Mouse (Mus musculus) neural tube, embryonic 13.5 days (tissue): ENCODE data around the gene Acp6. TPM values are rescaled to one million over a fixed set of nuclear protein-coding genes. Genes with fewer than 3 reads are reported as not detected.
"Not testable (repeated sequence)": the region's sequence is repeated elsewhere in the genome, so short reads cannot be mapped to it uniquely, and the experiment has no call there.

Experiments
- ATAC-seq: fragments of 200-750 bp; cut with Nextera tagmentation; 2 replicates; pipeline ENCODE4 v1.8.0; 2017; ENCODE audit warnings: low read depth, mild to moderate bottlenecking, moderate TSS enrichment, moderate library complexity
- H3K27ac ChIP-seq: fragments of 300-500 bp; sonication (generic); replicated peaks from 2 replicates; pipeline ENCODE4 v1.5.1; 2015; ENCODE audit warnings: moderate library complexity, mild to moderate bottlenecking, inconsistent platforms
- H3K27me3 ChIP-seq: fragments of 300-500 bp; sonication (generic); 2 replicates; pipeline ENCODE4 v1.6.1; 2015; ENCODE audit warnings: mild to moderate bottlenecking, inconsistent platforms
- H3K36me3 ChIP-seq: fragments of 300-500 bp; sonication (generic); 2 replicates; pipeline ENCODE4 v1.6.1; 2015; ENCODE audit warnings: mild to moderate bottlenecking, inconsistent platforms
- H3K4me1 ChIP-seq: fragments of 300-500 bp; sonication (generic); replicated peaks from 2 replicates; pipeline ENCODE4 v1.6.1; 2015; ENCODE audit warnings: inconsistent platforms
- H3K4me2 ChIP-seq: fragments of 300-500 bp; sonication (generic); 2 replicates; pipeline ENCODE4 v1.6.1; 2015; ENCODE audit warnings: inconsistent platforms, mild to moderate bottlenecking, moderate library complexity
- H3K4me3 ChIP-seq: fragments of 300-500 bp; sonication (generic); 2 replicates; pipeline ENCODE4 v1.5.1; 2015; ENCODE audit warnings: mild to moderate bottlenecking, inconsistent platforms
- H3K9ac ChIP-seq: fragments of 300-500 bp; sonication (generic); 2 replicates; pipeline ENCODE4 v1.6.1; 2015; ENCODE audit warnings: moderate library complexity, mild to moderate bottlenecking, inconsistent platforms
- H3K9me3 ChIP-seq: fragments of 300-500 bp; sonication (generic); 2 replicates; pipeline ENCODE4 v1.6.1; 2016; ENCODE audit warnings: inconsistent platforms
- WGBS: fragments of 180-500 bp; shearing (Covaris S2); methylation state at CpG from one replicate; pipeline ENCODE4 v1.1.7; 2015; 5-methylcytosine and 5-hydroxymethylcytosine counted together
- polyA plus RNA-seq: library from polyadenylated mRNA; unstranded; fragments of >200 nt; fragmentation: Nextera tagmentation; extraction: Ambion mirVana; gene quantifications from 2 replicates; pipeline ENCODE4 v1.2.1, GENCODE M21; 2015

Gene Acp6
- polyA plus RNA-seq = 16.3 and 21.1 TPM in 2 replicates

DNA sequence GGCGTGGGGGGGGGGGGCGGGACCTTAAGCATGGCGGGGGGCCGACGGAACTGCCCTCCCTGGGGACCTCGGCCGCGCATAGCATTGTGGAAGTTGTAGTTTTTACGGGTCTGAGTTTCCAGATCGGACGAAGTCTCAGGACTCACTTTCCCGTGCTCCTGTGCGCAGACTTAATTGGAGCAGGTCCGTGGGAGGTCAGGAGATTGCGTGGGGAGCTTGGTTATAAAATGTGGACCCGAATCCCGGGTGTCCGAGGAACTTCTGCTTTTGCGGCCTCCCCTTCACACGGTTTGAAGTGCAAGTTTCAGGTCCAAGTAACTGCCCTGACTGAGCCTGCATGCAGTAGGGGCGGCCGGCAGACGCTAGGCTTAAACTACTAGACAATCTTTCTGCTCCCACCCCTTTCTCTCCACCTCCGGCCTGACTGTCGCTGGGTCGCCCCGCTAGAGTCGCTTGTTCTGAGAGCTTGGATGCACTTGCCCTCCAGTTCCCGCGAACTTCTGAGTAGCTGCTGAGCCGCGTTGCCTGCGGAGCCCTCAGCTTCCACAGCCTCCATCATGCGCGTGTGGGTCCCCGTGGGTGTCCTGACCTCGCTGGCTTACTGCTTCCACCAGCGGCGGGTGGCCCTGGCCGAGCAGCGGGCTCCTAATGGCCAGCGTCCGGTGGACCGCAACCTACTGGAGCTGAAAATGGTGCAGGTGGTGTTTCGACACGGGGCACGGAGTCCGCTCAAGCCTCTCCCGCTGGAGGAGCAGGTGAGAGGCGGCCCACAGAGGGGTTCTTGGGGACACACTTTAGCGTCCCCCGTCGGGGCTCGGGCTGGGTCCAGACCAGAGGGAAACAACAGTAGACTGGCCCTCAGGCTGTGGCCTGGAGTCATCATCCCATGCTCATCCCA lies at the start of gene Acp6:
Gene Acp6, plus strand, starts transcription at position 167 of the 898 bp plus-strand sequence.
- Histone ChIP-seq H3K9ac (peak within 1 kb of the TSS; percentile 73), H3K27me3 (no peaks in the 10 kb centered on the region), H3K4me3 (peak within 1 kb of the TSS; percentile 64), H3K9me3 (no peaks in the 10 kb centered on the region), H3K4me2 (peak within 1 kb of the TSS; percentile 81), H3K27ac (peak within 1 kb of the TSS; percentile 69), H3K36me3 (no peaks in the 10 kb centered on the region), H3K4me1 (peaks cover 13% of the 10 kb centered on the region)
- WGBS = under 1% methylated on average over 54 of the region's 54 CpGs
- peak; percentile 92 for ATAC-seq

DNA sequence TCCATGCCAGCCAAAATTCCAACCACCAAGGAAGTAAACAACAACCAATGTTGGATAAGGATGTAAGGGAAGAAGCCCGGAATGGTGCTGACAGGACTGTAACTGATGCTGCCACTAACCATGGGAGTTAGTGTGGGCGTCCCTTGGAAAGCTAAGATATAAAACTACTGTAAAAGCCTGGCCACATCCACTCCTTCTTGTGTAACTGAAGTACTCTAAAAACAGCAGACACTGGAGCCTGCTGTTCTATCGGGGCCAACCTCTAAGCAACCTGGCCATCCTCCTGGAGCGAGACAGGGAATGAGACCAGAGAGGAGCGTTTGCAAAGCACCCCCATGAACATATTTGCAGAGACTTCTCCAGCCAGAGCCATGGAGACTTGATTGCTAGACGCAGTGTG lies 41.1 kb upstream of the Acp6 start:
- Histone ChIP-seq H3K27ac (no peak overlapping the region), H3K4me1 (no peaks in the 10 kb centered on the region), H3K27me3 (no peaks in the 10 kb centered on the region), H3K4me3 (no peak overlapping the region), H3K9me3 (peaks cover 20% of the 10 kb centered on the region), H3K4me2 (no peak overlapping the region), H3K36me3 (no peaks in the 10 kb centered on the region), H3K9ac (no peak overlapping the region)
- 92% methylated on average over 6 of the region's 6 CpGs for WGBS
- no peak for ATAC-seq

DNA sequence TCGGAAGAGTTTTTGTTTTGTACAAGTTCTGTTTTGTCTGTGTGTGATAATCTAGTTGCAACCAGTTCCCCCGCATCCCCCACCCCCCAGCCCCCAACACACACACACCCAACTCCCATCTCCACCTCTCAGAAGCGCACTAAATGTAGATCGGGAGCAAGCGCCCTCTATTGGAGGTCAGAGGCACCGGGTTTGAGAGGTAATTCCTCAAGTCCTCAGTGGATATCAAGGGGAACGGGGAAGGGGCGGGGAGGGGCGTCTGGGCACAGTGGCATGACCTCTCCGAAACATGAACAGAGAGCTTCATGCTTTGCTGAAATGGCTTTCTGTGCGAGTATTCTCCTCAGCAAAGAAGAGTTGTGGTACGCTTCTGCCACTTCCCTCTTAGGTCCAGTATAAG lies 40.3 kb upstream of the Acp6 start:
- ATAC-seq = no peak
- WGBS = 69% methylated on average over 12 of the region's 12 CpGs

GRCm38 (mm10) chr3:97124193-97124592 lies 34.4 kb upstream of the Acp6 start:
- no peak overlapping the region for H3K4me3 ChIP-seq
- no peak overlapping the region for H3K4me2 ChIP-seq
- H3K4me1 ChIP-seq = no peaks in the 10 kb centered on the region
- H3K36me3 ChIP-seq = no peaks in the 10 kb centered on the region
- no peaks in the 10 kb centered on the region for H3K27me3 ChIP-seq
- 54% methylated on average over 7 of the region's 7 CpGs for WGBS
- H3K9me3 ChIP-seq = peaks cover 7% of the 10 kb centered on the region; the same call in 1 of the 2 replicates
- H3K9ac ChIP-seq = no peak overlapping the region
- ATAC-seq = no peak
- no peak overlapping the region for H3K27ac ChIP-seq

More for the DNA sequence above, 40.3 kb upstream of the Acp6 start:
- H3K4me3 ChIP-seq = no peak overlapping the region
- H3K27me3 ChIP-seq = no peaks in the 10 kb centered on the region
- H3K36me3 ChIP-seq = no peaks in the 10 kb centered on the region
- no peak overlapping the region for H3K27ac ChIP-seq
- H3K9ac ChIP-seq = no peak overlapping the region
- H3K9me3 ChIP-seq = peaks cover 20% of the 10 kb centered on the region
- no peaks in the 10 kb centered on the region for H3K4me1 ChIP-seq
- H3K4me2 ChIP-seq = no peak overlapping the region

GRCm38 (mm10) chr3:97129410-97129809 lies 29.2 kb upstream of the Acp6 start:
- WGBS = 87% methylated on average over 4 of the region's 4 CpGs
- Histone ChIP-seq H3K36me3 (no peaks in the 10 kb centered on the region), H3K9me3 (no peaks in the 10 kb centered on the region), H3K4me3 (no peak overlapping the region), H3K4me2 (no peak overlapping the region), H3K4me1 (no peaks in the 10 kb centered on the region), H3K27me3 (no peaks in the 10 kb centered on the region), H3K9ac (no peak overlapping the region), H3K27ac (no peak overlapping the region)
- no peak for ATAC-seq

- H3K36me3 ChIP-seq, H3K27me3 ChIP-seq, ATAC-seq, H3K4me1 ChIP-seq, H3K9me3 ChIP-seq, H3K4me3 ChIP-seq, H3K9ac ChIP-seq, H3K27ac ChIP-seq, H3K4me2 ChIP-seq: not testable (repeated sequence)
- 52% methylated on average over 1 of the region's 1 CpGs for WGBS
These were observed 20.9 kb upstream of the Acp6 start for GRCm38 (mm10) chr3:97137666-97138065.

DNA sequence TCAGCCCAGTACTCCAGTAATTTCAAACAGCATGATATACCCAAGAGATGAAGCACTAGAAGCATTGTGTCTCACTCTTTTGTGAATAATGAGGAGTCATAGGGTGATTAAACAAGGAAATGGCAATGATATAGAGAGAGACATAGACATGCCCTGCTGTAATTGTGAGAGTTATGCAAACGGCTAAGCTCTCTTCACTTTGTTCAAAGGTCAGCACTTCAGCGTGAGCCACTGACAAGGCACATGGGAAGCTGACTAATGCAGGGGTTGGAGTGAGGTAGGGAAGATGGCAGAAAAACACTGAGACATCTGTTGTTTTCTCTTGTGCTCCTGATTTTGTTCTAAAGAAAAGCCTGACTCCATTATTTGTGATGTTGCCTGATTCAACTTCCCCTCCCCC lies 7.5 kb upstream of the Acp6 start:
- H3K4me3 ChIP-seq = no peak overlapping the region
- H3K9ac ChIP-seq = no peak overlapping the region
- ATAC-seq = no peak
- no peaks in the 10 kb centered on the region for H3K4me1 ChIP-seq
- no peaks in the 10 kb centered on the region for H3K36me3 ChIP-seq
- no peaks in the 10 kb centered on the region for H3K9me3 ChIP-seq
- WGBS = 63% methylated on average over 2 of the region's 2 CpGs
- H3K27ac ChIP-seq = no peak overlapping the region
- no peak overlapping the region for H3K4me2 ChIP-seq
- H3K27me3 ChIP-seq = no peaks in the 10 kb centered on the region

DNA sequence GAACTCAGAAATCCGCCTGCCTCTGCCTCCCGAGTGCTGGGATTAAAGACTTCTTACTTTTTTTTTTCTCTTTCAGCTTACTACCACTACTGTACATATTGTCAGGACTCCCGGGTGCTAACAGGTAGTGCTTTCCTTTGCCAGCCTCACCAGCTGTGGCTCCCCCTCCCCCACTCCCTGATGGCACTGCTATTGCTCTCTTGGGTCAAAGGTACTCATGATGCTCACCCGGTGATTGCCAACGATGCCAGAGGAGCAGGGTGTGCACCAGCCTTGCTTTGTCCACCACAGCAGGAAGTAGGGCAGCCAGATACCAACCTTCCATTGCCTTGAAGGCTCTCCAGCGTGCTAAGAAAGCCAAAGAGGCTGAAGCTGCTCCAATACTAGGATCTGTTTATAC lies 2.1 kb upstream of the Acp6 start:
- Histone ChIP-seq H3K27me3 (no peaks in the 10 kb centered on the region), H3K4me1 (peaks cover 13% of the 10 kb centered on the region), H3K9ac (no peak overlapping the region), H3K4me3 (no peak overlapping the region), H3K9me3 (no peaks in the 10 kb centered on the region), H3K27ac (no peak overlapping the region), H3K36me3 (no peaks in the 10 kb centered on the region), H3K4me2 (no peak overlapping the region)
- 89% methylated on average over 6 of the region's 6 CpGs for WGBS
- no peak for ATAC-seq

- Histone ChIP-seq H3K9me3 (no peaks in the 10 kb centered on the region), H3K4me2 (no peak overlapping the region), H3K27ac (no peak overlapping the region), H3K4me3 (no peak overlapping the region), H3K27me3 (no peaks in the 10 kb centered on the region), H3K9ac (no peak overlapping the region), H3K4me1 (peaks cover 13% of the 10 kb centered on the region), H3K36me3 (no peaks in the 10 kb centered on the region)
- WGBS = 88% methylated on average over 1 of the region's 1 CpGs
- ATAC-seq = no peak
These were observed 1.3 kb upstream of the Acp6 start for GRCm38 (mm10) chr3:97157308-97157707.

DNA sequence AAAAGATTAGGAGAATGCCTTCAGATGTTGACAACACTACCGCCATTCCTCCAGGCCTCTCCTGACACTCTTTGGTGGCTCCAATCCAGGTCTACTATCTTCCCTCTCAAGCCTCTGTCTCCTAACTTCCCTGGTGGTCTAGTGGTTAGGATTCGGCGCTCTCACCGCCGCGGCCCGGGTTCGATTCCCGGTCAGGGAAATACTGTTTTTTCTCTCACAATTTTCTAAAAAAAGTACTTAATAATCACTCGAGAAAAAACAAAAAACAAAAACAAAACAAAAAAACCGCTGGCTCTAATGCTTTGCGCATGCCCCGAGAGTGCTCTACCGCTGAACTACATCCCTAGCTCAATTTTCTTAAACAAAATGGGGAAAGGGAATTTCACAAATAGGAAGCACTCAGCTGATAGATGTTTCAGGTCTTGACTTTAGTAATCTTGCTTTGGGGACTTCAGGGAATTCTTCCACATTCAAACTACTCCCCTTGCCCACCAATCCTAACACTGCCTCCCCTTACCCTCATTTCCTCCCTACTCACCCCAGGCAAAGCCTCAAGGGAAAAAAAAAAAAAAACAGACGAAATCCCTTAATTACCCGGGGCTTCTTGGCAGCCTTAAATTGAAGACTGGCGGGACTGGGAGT lies 498 bp upstream of the Acp6 start:
- H3K4me1 ChIP-seq = peaks cover 13% of the 10 kb centered on the region
- peak overlapping the region; percentile 81 for H3K4me2 ChIP-seq
- no peaks in the 10 kb centered on the region for H3K36me3 ChIP-seq
- H3K9ac ChIP-seq = peak overlapping the region; percentile 73
- under 1% methylated on average over 17 of the region's 17 CpGs for WGBS
- H3K27ac ChIP-seq = peak overlapping the region; percentile 42
- H3K4me3 ChIP-seq = peak overlapping the region; percentile 64
- no peaks in the 10 kb centered on the region for H3K27me3 ChIP-seq
- no peaks in the 10 kb centered on the region for H3K9me3 ChIP-seq
- ATAC-seq = peak; percentile 62

GRCm38 (mm10) chr3:97159509-97159850 lies 903 bp downstream of the Acp6 start:
- H3K4me2 ChIP-seq = peak overlapping the region; percentile 81
- peak overlapping the region; percentile 73 for H3K9ac ChIP-seq
- H3K27ac ChIP-seq = no peak overlapping the region
- no peaks in the 10 kb centered on the region for H3K9me3 ChIP-seq
- H3K4me1 ChIP-seq = peaks cover 13% of the 10 kb centered on the region
- peak overlapping the region; percentile 64 for H3K4me3 ChIP-seq
- H3K36me3 ChIP-seq = no peaks in the 10 kb centered on the region
- 9% methylated on average over 6 of the region's 6 CpGs for WGBS
- no peaks in the 10 kb centered on the region for H3K27me3 ChIP-seq
- no peak for ATAC-seq

GRCm38 (mm10) chr3:97159986-97160385 lies 1.4 kb downstream of the Acp6 start:
- Histone ChIP-seq H3K4me3 (peak overlapping the region; percentile 64; the same call in 1 of the 2 replicates), H3K36me3 (no peaks in the 10 kb centered on the region), H3K27ac (no peak overlapping the region), H3K9ac (no peak overlapping the region), H3K4me2 (peak overlapping the region; percentile 81), H3K4me1 (peaks cover 13% of the 10 kb centered on the region), H3K27me3 (no peaks in the 10 kb centered on the region), H3K9me3 (no peaks in the 10 kb centered on the region)
- no peak for ATAC-seq
- WGBS = 93% methylated on average over 2 of the region's 2 CpGs
